Mouse (Mus musculus): ENCODE data around the gene Milr1.
"Not testable (repeated sequence)": the region's sequence is repeated elsewhere in the genome, so short reads cannot be mapped to it uniquely, and the experiment has no call there.

The Milr1 gene

GRCm38 (mm10) chr11:106793846-106794245, 42.8 kb downstream of the Milr1 start:
- no peak for ATAC-seq (ENCODE audit: insufficient number of reproducible peaks, low FRiP score, low TSS enrichment)

DNA sequence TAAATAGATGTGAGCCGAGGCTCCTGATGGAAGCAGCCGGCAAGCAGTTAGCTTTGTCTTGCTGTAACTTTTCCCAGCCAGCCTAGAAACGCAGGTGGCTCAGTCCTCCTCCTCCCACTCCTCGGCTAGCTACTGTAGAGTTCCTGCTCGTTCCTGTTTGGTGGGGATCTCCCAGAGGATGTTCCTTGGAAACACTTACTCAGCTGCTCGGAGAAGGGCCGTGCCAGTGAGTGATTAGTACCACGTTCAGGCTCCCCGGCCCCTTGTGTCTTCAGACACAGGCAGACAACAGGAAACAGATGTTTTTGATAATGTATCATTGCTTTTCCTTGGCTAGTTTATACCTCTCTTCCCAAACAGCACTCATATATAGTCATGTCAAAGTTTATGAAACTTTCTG, 44.7 kb downstream of the Milr1 start:
- no peak for ATAC-seq (ENCODE audit: insufficient number of reproducible peaks, low FRiP score, low TSS enrichment)

GRCm38 (mm10) chr11:106802069-106802627, 51.1 kb downstream of the Milr1 start:
- peak; percentile 52; the same call in 1 of the 2 replicates for ATAC-seq (ENCODE audit: insufficient number of reproducible peaks, low FRiP score, low TSS enrichment)

DNA sequence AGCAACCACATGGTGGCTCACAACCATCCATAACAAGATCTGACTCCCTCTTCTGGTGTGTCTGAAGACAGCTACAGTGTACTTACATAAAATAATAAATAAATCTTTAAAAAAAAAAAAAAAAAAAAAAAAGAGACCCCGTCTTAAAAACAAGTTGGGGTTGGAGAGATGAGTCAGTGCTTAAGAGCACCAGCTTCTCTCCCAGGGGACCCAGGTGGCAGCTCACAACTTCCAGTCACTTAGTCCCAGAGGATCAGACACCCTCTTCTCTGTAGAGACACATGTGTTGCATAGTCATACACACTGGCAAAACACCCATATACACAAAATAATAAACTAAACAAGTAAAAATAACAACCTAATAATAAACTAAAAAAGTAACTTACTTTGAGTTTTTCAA, 56.4 kb downstream of the Milr1 start:
- not testable (repeated sequence) for ATAC-seq (ENCODE audit: insufficient number of reproducible peaks, low FRiP score, low TSS enrichment)

- no peak for ATAC-seq (ENCODE audit: insufficient number of reproducible peaks, low FRiP score, low TSS enrichment)
Observed at GRCm38 (mm10) chr11:106812410-106813136, 61.5 kb downstream of the Milr1 start.

DNA sequence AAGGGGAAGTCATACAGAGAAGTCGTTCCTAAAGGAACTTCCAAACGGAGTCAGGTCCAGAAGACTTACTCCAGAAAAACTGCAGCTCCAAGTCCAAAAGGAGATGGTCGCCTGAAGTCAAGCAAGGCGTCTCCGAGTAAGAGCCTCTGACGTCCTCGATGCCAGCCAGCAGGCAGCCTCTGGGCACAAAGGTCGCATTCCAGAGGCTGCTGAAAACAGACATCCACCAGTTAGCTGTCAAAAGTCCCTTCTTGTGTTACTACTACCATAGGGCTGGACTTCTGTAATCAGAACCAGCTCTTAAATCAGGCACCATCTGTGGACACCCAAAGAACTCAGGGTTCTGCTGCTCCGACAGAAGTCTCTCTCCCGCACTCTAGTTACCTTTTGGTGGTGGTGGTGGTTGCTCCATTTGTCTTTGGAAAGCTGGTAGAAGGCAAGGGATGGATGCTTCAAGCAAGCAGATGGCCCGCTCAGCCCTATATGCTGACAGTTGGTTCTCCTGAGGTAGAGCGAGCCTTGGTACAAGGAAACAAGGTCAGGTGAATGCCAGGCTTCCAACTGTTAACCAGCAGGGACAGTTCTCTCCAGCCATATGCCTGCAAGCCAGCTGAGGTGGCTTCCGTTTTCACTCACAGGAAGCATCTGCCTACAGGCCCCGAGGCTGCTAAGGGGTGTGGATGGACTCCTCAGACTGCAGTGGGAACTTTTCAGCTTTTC, 63.7 kb downstream of the Milr1 start:
- peak; percentile 88 for ATAC-seq (ENCODE audit: insufficient number of reproducible peaks, low FRiP score, low TSS enrichment)

DNA sequence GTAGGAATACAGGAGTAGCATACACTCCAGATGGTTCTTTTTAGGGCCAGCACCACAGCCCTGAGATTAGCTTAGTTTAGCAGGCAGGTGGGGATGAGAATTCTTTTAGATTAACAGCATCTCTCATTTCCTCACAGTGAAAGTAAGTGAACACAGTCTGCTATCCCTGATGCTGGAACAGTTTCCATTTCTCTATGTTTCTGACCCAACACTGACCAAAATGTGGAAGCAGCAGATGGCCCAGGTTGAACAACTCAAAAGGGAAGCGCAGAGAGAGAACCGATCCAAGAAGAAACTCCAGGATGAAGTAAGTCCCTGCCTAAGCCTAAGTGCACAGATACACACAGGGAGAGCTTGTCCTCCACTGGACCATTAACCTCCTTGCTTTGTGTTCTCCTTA, 64.3 kb downstream of the Milr1 start:
- ATAC-seq (ENCODE audit: insufficient number of reproducible peaks, low FRiP score, low TSS enrichment) = no peak; the same call in 1 of the 2 replicates

DNA sequence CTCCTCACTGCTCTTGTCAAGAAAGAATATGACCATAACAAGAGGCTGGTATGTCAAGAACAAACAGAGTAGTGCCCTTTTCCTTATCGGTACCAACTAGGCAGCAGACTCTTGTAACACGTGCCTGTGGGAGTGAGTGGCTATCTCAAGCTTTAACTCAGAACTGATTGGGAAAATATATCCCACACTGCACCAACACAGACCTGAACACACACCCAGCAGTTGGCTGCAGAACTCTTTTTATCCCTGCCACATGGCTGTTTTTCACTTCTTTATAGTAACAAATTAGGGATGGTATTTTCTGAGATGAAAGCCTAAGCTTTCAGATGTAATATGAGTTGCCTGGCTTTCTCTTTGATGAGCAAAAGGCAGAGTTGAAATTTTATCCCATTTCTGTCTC, 64.7 kb downstream of the Milr1 start:
- ATAC-seq (ENCODE audit: insufficient number of reproducible peaks, low FRiP score, low TSS enrichment) = no peak

- ATAC-seq (ENCODE audit: insufficient number of reproducible peaks, low FRiP score, low TSS enrichment) = no peak
Observed at GRCm38 (mm10) chr11:106816316-106816715, 65.3 kb downstream of the Milr1 start.

DNA sequence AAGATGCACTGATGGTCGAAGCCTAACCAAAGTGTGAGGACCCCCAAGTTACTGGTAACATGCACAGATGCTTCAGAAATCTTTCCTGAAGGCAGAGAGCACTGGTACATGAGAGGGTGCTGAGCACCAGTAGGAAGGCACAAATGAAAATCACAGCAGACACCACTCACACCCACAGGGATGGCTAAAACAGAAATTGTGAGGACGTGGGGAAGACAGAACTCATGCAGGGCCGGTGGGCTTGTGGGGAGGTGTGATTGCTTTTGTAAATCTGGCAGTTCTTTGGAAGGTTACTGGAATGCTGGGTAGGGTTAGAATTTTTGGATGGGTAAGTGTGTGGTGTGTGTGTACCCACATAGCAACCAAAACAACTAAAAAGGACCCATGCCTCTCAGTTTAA, 66.1 kb downstream of the Milr1 start:
- no peak for ATAC-seq (ENCODE audit: insufficient number of reproducible peaks, low FRiP score, low TSS enrichment)

DNA sequence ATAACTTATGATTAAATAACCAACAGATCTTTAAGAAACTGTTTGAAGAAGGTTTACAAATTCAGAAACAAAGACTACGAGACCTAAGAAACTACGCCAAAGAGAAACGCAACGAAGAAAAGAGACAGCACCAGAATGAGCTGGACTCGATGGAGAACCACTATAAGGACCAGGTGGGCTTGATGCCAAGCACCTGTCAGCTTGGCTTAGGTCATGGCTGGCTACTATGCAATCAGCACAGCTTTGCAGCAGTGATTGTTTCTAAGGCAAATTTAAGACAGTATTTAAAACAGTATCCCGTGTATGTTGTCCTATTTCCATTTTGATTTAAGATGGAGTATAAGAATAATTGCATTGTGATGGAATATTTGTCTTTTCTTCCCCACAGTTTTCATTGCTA, 66.8 kb downstream of the Milr1 start:
- no peak for ATAC-seq (ENCODE audit: insufficient number of reproducible peaks, low FRiP score, low TSS enrichment)

DNA sequence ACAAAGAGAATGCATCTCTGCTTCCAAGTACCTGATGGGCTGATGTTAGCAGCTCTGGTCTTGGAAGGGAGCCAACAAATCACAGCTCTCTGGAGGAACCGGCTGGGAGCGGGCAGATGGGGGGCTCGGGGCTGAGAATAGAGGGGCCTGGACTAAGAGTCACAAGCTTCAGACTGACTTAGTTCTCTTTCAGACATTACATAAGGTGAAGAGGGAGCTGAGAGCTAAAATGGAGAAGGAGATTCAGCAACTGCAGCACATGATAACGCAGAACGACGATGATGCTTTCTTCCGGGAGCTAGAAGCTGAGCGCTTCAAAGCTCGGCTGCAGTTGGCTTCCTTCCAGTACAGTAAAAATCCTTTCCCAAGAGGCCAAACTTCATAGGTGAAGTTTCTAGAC, 67.3 kb downstream of the Milr1 start:
- ATAC-seq (ENCODE audit: insufficient number of reproducible peaks, low FRiP score, low TSS enrichment) = no peak
